Mouse (Mus musculus) embryonic facial prominence, embryonic 15.5 days (tissue): Measurements from ENCODE around the gene Tspan17. TPM values are rescaled to one million over a fixed set of nuclear protein-coding genes. Genes with fewer than 3 reads are reported as not detected.
A peak's percentile ranks its signal among the peaks of the same experiment; 100 is the strongest.

Source experiments
- ATAC-seq: fragments of 200-750 bp; cut with Nextera tagmentation; 2 replicates; pipeline ENCODE4 v1.8.0; 2017; ENCODE audit warnings: low read depth, moderate TSS enrichment; ENCODE audit not compliant: insufficient number of reproducible peaks, low FRiP score, low TSS enrichment
- H3K27ac ChIP-seq: fragments of 300-500 bp; sonication (generic); replicated peaks from 2 replicates; pipeline ENCODE4 v1.5.1; 2015; ENCODE audit warnings: mild to moderate bottlenecking, inconsistent platforms
- H3K27me3 ChIP-seq: fragments of 300-500 bp; sonication (generic); 2 replicates; pipeline ENCODE4 v1.6.1; 2015; ENCODE audit warnings: inconsistent platforms
- H3K36me3 ChIP-seq: fragments of 300-500 bp; sonication (generic); 2 replicates; pipeline ENCODE4 v1.6.1; 2015; ENCODE audit warnings: mild to moderate bottlenecking, inconsistent platforms
- H3K4me1 ChIP-seq: fragments of 300-500 bp; sonication (generic); 2 replicates; pipeline ENCODE4 v1.6.1; 2015; ENCODE audit warnings: inconsistent platforms
- H3K4me2 ChIP-seq: fragments of 300-500 bp; sonication (generic); replicated peaks from 2 replicates; pipeline ENCODE4 v1.6.1; 2015; ENCODE audit warnings: mild to moderate bottlenecking, inconsistent platforms
- H3K4me3 ChIP-seq: fragments of 300-500 bp; sonication (generic); replicated peaks from 2 replicates; pipeline ENCODE4 v1.5.1; 2015; ENCODE audit warnings: mild to moderate bottlenecking, inconsistent platforms
- H3K9ac ChIP-seq: fragments of 300-500 bp; sonication (generic); 2 replicates; pipeline ENCODE4 v1.6.1; 2015; ENCODE audit warnings: inconsistent platforms
- H3K9me3 ChIP-seq: fragments of 300-500 bp; sonication (generic); replicated peaks from 2 replicates; pipeline ENCODE4 v1.6.1; 2016; ENCODE audit warnings: inconsistent platforms
- WGBS: fragments of 180-500 bp; shearing (Covaris S2); methylation state at CpG from one replicate; pipeline ENCODE4 v1.1.7; 2015; 5-methylcytosine and 5-hydroxymethylcytosine counted together
- polyA plus RNA-seq: library from polyadenylated mRNA; unstranded; fragments of >200 nt; fragmentation: Nextera tagmentation; extraction: Ambion mirVana; gene quantifications from 2 replicates; pipeline ENCODE4 v1.2.1, GENCODE M21; 2015

Tspan17 gene
- polyA plus RNA-seq, 1 experiment from 2014 or later = 9.2 TPM

- peaks cover 46% of the 10 kb centered on the region for H3K27me3 ChIP-seq
- H3K4me1 ChIP-seq = peaks cover 23% of the 10 kb centered on the region
- no peaks in the 10 kb centered on the region for H3K9me3 ChIP-seq
- H3K9ac ChIP-seq = no peak overlapping the region
- no peak overlapping the region for H3K4me2 ChIP-seq
- H3K27ac ChIP-seq = no peak overlapping the region
- WGBS = 45% methylated on average over 12 of the region's 12 CpGs
- H3K36me3 ChIP-seq = no peaks in the 10 kb centered on the region
- ATAC-seq = no peak
- H3K4me3 ChIP-seq = no peak overlapping the region
Observed at GRCm38 (mm10) chr13:54754169-54755080, 34.8 kb upstream of the Tspan17 start.

- Histone ChIP-seq H3K27ac (no peak overlapping the region), H3K9me3 (no peaks in the 10 kb centered on the region), H3K4me1 (peaks cover 20% of the 10 kb centered on the region), H3K4me2 (no peak overlapping the region), H3K36me3 (no peaks in the 10 kb centered on the region), H3K9ac (no peak overlapping the region), H3K4me3 (no peak overlapping the region), H3K27me3 (peaks cover 46% of the 10 kb centered on the region)
- 28% methylated on average over 9 of the region's 9 CpGs for WGBS
- ATAC-seq = no peak
Observed at GRCm38 (mm10) chr13:54755201-54755830, 33.9 kb upstream of the Tspan17 start.

GRCm38 (mm10) chr13:54756156-54756712, 32.9 kb upstream of the Tspan17 start:
- peaks cover 46% of the 10 kb centered on the region for H3K27me3 ChIP-seq

GRCm38 (mm10) chr13:54757093-54757830, 31.9 kb upstream of the Tspan17 start:
- H3K27me3 ChIP-seq = peaks cover 52% of the 10 kb centered on the region
- 38% methylated on average over 10 of the region's 10 CpGs for WGBS

More at GRCm38 (mm10) chr13:54756156-54756712, 32.9 kb upstream of the Tspan17 start:
- peaks cover 20% of the 10 kb centered on the region for H3K4me1 ChIP-seq
- H3K36me3 ChIP-seq = no peaks in the 10 kb centered on the region
- 84% methylated on average over 8 of the region's 8 CpGs for WGBS
- no peaks in the 10 kb centered on the region for H3K9me3 ChIP-seq
- H3K4me2 ChIP-seq = no peak overlapping the region
- no peak for ATAC-seq
- H3K27ac ChIP-seq = no peak overlapping the region
- no peak overlapping the region for H3K9ac ChIP-seq
- H3K4me3 ChIP-seq = no peak overlapping the region

GRCm38 (mm10) chr13:54758045-54758755, 31.0 kb upstream of the Tspan17 start:
- WGBS = under 1% methylated on average over 43 of the region's 43 CpGs
- Histone ChIP-seq H3K4me2 (peak overlapping the region; percentile 59), H3K9ac (no peak overlapping the region), H3K27me3 (peaks cover 57% of the 10 kb centered on the region), H3K36me3 (no peaks in the 10 kb centered on the region), H3K27ac (no peak overlapping the region), H3K4me1 (peaks cover 20% of the 10 kb centered on the region), H3K9me3 (no peaks in the 10 kb centered on the region), H3K4me3 (peak overlapping the region; percentile 40)
- ATAC-seq = peak; percentile 78

More at GRCm38 (mm10) chr13:54757093-54757830, 31.9 kb upstream of the Tspan17 start:
- Histone ChIP-seq H3K27ac (no peak overlapping the region), H3K4me2 (peak overlapping the region; percentile 59), H3K36me3 (no peaks in the 10 kb centered on the region), H3K9ac (no peak overlapping the region), H3K4me3 (no peak overlapping the region; the same call in 1 of the 2 replicates), H3K9me3 (no peaks in the 10 kb centered on the region), H3K4me1 (peaks cover 20% of the 10 kb centered on the region)
- ATAC-seq = no peak

- no peak overlapping the region for H3K9ac ChIP-seq
- H3K4me2 ChIP-seq = peak overlapping the region; percentile 59
- peaks cover 63% of the 10 kb centered on the region for H3K27me3 ChIP-seq
- no peak overlapping the region for H3K27ac ChIP-seq
- H3K4me3 ChIP-seq = peak overlapping the region; percentile 40
- peaks cover 20% of the 10 kb centered on the region for H3K4me1 ChIP-seq
- 2% methylated on average over 29 of the region's 29 CpGs for WGBS
- no peaks in the 10 kb centered on the region for H3K36me3 ChIP-seq
- H3K9me3 ChIP-seq = no peaks in the 10 kb centered on the region
- peak; percentile 31 for ATAC-seq
Observed at GRCm38 (mm10) chr13:54758756-54759470, 30.3 kb upstream of the Tspan17 start.

GRCm38 (mm10) chr13:54759496-54759895, 29.7 kb upstream of the Tspan17 start:
- no peak for ATAC-seq
- no peak overlapping the region for H3K4me3 ChIP-seq
- H3K9ac ChIP-seq = no peak overlapping the region
- H3K27ac ChIP-seq = no peak overlapping the region
- H3K9me3 ChIP-seq = no peaks in the 10 kb centered on the region
- 11% methylated on average over 7 of the region's 7 CpGs for WGBS
- no peak overlapping the region for H3K4me2 ChIP-seq
- peaks cover 20% of the 10 kb centered on the region for H3K4me1 ChIP-seq
- peaks cover 69% of the 10 kb centered on the region for H3K27me3 ChIP-seq
- no peaks in the 10 kb centered on the region for H3K36me3 ChIP-seq

GRCm38 (mm10) chr13:54760164-54760795, 28.9 kb upstream of the Tspan17 start:
- H3K9ac ChIP-seq = no peak overlapping the region
- H3K9me3 ChIP-seq = no peaks in the 10 kb centered on the region
- no peak overlapping the region for H3K4me2 ChIP-seq
- no peaks in the 10 kb centered on the region for H3K36me3 ChIP-seq
- peaks cover 20% of the 10 kb centered on the region for H3K4me1 ChIP-seq
- ATAC-seq = no peak
- peaks cover 72% of the 10 kb centered on the region for H3K27me3 ChIP-seq
- 43% methylated on average over 8 of the region's 8 CpGs for whole genome bisulfite sequencing
- H3K4me3 ChIP-seq = no peak overlapping the region
- no peak overlapping the region for H3K27ac ChIP-seq

GRCm38 (mm10) chr13:54760906-54761305, 28.3 kb upstream of the Tspan17 start:
- Histone ChIP-seq H3K4me3 (no peak overlapping the region), H3K9ac (no peak overlapping the region), H3K27ac (no peak overlapping the region), H3K36me3 (no peaks in the 10 kb centered on the region), H3K9me3 (no peaks in the 10 kb centered on the region), H3K27me3 (peaks cover 76% of the 10 kb centered on the region), H3K4me1 (peaks cover 24% of the 10 kb centered on the region), H3K4me2 (no peak overlapping the region)
- ATAC-seq = no peak
- 70% methylated on average over 7 of the region's 7 CpGs for WGBS
